Mouse (Mus musculus) olfactory bulb, adult 2 months (tissue): ENCODE measurements around the gene Snx1.

Source experiments
- CTCF ChIP-seq: fragments of 200-500 bp; IDR thresholded peaks from 2 replicates; pipeline ENCODE4 v1.5.1; 2012; ENCODE audit warnings: low read depth, mild to moderate bottlenecking, low read length, moderate library complexity; ENCODE audit not compliant: insufficient read depth
- POLR2A ChIP-seq: fragments of 200-500 bp; IDR thresholded peaks from 2 replicates; pipeline ENCODE4 v1.6.1; 2012; ENCODE audit warnings: mild to moderate bottlenecking, low read depth, low read length, moderate library complexity; ENCODE audit not compliant: insufficient read depth

GRCm38 (mm10) chr9:66123648-66124047 is 2.7 kb downstream of the Snx1 start:
- no peak for TF ChIP-seq POLR2A
- no peak for TF ChIP-seq CTCF
